Mouse (Mus musculus) intestine, embryonic 16.5 days (tissue): Measurements from ENCODE around the gene Ifrd2. TPM values are rescaled to one million over a fixed set of nuclear protein-coding genes. Genes with fewer than 3 reads are reported as not detected.
A peak's percentile ranks its signal among the peaks of the same experiment; 100 is the strongest.

Experiments
- ATAC-seq: fragments of 200-750 bp; cut with Nextera tagmentation; 2 replicates; pipeline ENCODE4 v1.8.0; 2017; ENCODE audit warnings: moderate TSS enrichment, moderate library complexity
- H3K27ac ChIP-seq: fragments of 300-500 bp; sonication (generic); 2 replicates; pipeline ENCODE4 v1.5.1; 2014; ENCODE audit warnings: mild to moderate bottlenecking, low read length
- H3K27me3 ChIP-seq: fragments of 300-500 bp; sonication (generic); replicated peaks from 2 replicates; pipeline ENCODE4 v1.6.1; 2014; ENCODE audit warnings: low read length, control low read depth, mixed read lengths; ENCODE audit not compliant: control insufficient read depth, insufficient read depth
- H3K36me3 ChIP-seq: fragments of 300-500 bp; sonication (generic); 2 replicates; pipeline ENCODE4 v1.6.1; 2014; ENCODE audit warnings: low read length, control low read depth; ENCODE audit not compliant: control insufficient read depth, insufficient read depth
- H3K4me1 ChIP-seq: fragments of 300-500 bp; sonication (generic); 2 replicates; pipeline ENCODE4 v1.6.1; 2014; ENCODE audit warnings: low read length, control low read depth, mixed read lengths; ENCODE audit not compliant: control insufficient read depth, insufficient read depth
- H3K4me2 ChIP-seq: fragments of 300-500 bp; sonication (generic); 2 replicates; pipeline ENCODE4 v1.6.1; 2014; ENCODE audit warnings: low read depth, low read length, control low read depth
- H3K4me3 ChIP-seq: fragments of 300-500 bp; sonication (generic); 2 replicates; pipeline ENCODE4 v1.5.1; 2014; ENCODE audit warnings: mild to moderate bottlenecking, low read length
- H3K9ac ChIP-seq: fragments of 300-500 bp; sonication (generic); 2 replicates; pipeline ENCODE4 v1.6.1; 2014; ENCODE audit warnings: low read depth, low read length
- H3K9me3 ChIP-seq: fragments of 300-500 bp; sonication (generic); 2 replicates; pipeline ENCODE4 v1.6.1; 2016; ENCODE audit warnings: low read length, control low read depth; ENCODE audit not compliant: control insufficient read depth
- WGBS: fragments of 180-500 bp; shearing (Covaris S2); extraction: QIAGEN DNeasy Blood & Tissue Kit; methylation state at CpG from one replicate; pipeline ENCODE4 v1.1.7; 2014; 5-methylcytosine and 5-hydroxymethylcytosine counted together
- polyA plus RNA-seq: library from polyadenylated mRNA; unstranded; fragments of >200 nt; fragmentation: Nextera tagmentation; extraction: Ambion mirVana; gene quantifications from 2 replicates; pipeline ENCODE4 v1.2.1, GENCODE M21; 2015

Gene Ifrd2
- polyA plus RNA-seq, 1 experiment from 2014 or later: 89.6 TPM

DNA sequence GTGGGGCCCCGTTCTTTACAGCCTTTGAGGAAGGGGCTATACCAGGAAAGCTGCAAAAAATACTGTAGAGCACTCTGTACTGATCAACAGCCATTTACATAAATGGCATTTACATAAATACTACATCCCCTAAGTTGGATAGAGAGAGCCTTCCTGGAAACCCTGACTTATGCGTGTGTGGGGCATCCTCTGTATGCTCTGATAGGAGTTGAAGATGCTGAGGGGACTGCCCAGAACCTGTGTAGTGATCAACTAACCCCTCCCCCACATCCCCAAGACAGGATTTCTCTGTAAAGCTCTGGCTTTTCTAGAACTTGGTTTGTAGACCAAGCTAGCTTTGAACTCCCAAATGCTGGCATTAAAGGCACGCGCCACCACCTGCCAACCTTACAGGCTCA is 22.0 kb downstream of the Ifrd2 start:
- 72% methylated on average over 4 of the region's 4 CpGs for WGBS

GRCm38 (mm10) chr9:107611456-107612190 is 24.2 kb downstream of the Ifrd2 start:
- H3K9ac ChIP-seq: peak overlapping the region; percentile 75
- peaks cover 45% of the 10 kb centered on the region for H3K4me1 ChIP-seq
- ATAC-seq: no peak
- peak overlapping the region; percentile 84; the same call in 1 of the 2 replicates for H3K4me2 ChIP-seq
- H3K4me3 ChIP-seq: peak overlapping the region; percentile 45
- no peaks in the 10 kb centered on the region for H3K27me3 ChIP-seq
- peak overlapping the region; percentile 93 for H3K27ac ChIP-seq
- no peaks in the 10 kb centered on the region for H3K9me3 ChIP-seq
- peaks cover 15% of the 10 kb centered on the region for H3K36me3 ChIP-seq
- WGBS: 69% methylated on average over 6 of the region's 6 CpGs

More for the DNA sequence above, 22.0 kb downstream of the Ifrd2 start:
- Histone ChIP-seq H3K4me1 (peaks cover 50% of the 10 kb centered on the region), H3K36me3 (no peaks in the 10 kb centered on the region; the same call in 1 of the 2 replicates), H3K27me3 (no peaks in the 10 kb centered on the region), H3K27ac (no peak overlapping the region; the same call in 1 of the 2 replicates), H3K4me3 (no peak overlapping the region), H3K4me2 (no peak overlapping the region), H3K9me3 (no peaks in the 10 kb centered on the region), H3K9ac (0 out of 2 replicates have a peak overlapping the region, but pooled peaks have one; percentile 2)
- ATAC-seq: no peak

GRCm38 (mm10) chr9:107612191-107612944 is 24.9 kb downstream of the Ifrd2 start:
- Histone ChIP-seq H3K36me3 (peaks cover 15% of the 10 kb centered on the region), H3K4me3 (peak overlapping the region; percentile 45), H3K27me3 (no peaks in the 10 kb centered on the region), H3K4me1 (peaks cover 38% of the 10 kb centered on the region), H3K27ac (peak overlapping the region; percentile 93), H3K9ac (peak overlapping the region; percentile 75), H3K9me3 (no peaks in the 10 kb centered on the region), H3K4me2 (peak overlapping the region; percentile 84)
- peak; percentile 92 for ATAC-seq
- WGBS: 4% methylated on average over 45 of the region's 48 CpGs

- Histone ChIP-seq H3K9ac (peak overlapping the region; percentile 75), H3K27ac (peak overlapping the region; percentile 93), H3K4me2 (peak overlapping the region; percentile 84), H3K36me3 (peaks cover 15% of the 10 kb centered on the region), H3K4me3 (peak overlapping the region; percentile 45), H3K9me3 (no peaks in the 10 kb centered on the region), H3K4me1 (peaks cover 34% of the 10 kb centered on the region), H3K27me3 (no peaks in the 10 kb centered on the region)
- WGBS: 7% methylated on average over 12 of the region's 12 CpGs
- ATAC-seq: peak; percentile 34
Measured at GRCm38 (mm10) chr9:107612945-107613569, 25.6 kb downstream of the Ifrd2 start.

DNA sequence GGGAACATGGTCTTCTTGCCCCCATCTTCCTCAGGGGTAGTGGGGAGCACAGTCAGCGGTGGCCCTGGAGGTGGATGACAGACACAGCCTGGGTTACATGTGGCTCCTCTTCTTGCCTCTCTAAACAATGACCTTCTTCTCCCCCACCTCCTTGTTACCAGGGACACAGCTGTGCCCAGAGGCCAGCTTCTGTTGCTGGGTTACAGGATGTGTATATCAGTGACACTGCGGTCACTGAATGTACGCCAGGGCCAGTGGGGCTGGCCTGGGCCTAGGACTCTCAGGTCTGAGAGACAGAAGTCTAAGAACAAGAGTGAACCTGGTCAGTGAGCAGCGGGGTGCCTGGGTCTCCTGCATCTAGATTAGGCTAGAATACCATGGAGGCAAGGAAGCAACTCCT is 27.6 kb downstream of the Ifrd2 start:
- Histone ChIP-seq H3K36me3 (peaks cover 18% of the 10 kb centered on the region), H3K4me2 (no peak overlapping the region), H3K4me3 (no peak overlapping the region), H3K9ac (no peak overlapping the region), H3K27me3 (no peaks in the 10 kb centered on the region), H3K9me3 (no peaks in the 10 kb centered on the region), H3K4me1 (peaks cover 39% of the 10 kb centered on the region), H3K27ac (no peak overlapping the region)
- 70% methylated on average over 4 of the region's 4 CpGs for WGBS
- ATAC-seq: no peak

GRCm38 (mm10) chr9:107617461-107617860 is 30.0 kb downstream of the Ifrd2 start:
- Histone ChIP-seq H3K27ac (no peak overlapping the region), H3K9ac (no peak overlapping the region), H3K9me3 (no peaks in the 10 kb centered on the region), H3K36me3 (peaks cover 28% of the 10 kb centered on the region), H3K4me1 (peaks cover 37% of the 10 kb centered on the region), H3K4me3 (no peak overlapping the region), H3K27me3 (no peaks in the 10 kb centered on the region), H3K4me2 (no peak overlapping the region)
- 85% methylated on average over 2 of the region's 2 CpGs for WGBS
- no peak for ATAC-seq

DNA sequence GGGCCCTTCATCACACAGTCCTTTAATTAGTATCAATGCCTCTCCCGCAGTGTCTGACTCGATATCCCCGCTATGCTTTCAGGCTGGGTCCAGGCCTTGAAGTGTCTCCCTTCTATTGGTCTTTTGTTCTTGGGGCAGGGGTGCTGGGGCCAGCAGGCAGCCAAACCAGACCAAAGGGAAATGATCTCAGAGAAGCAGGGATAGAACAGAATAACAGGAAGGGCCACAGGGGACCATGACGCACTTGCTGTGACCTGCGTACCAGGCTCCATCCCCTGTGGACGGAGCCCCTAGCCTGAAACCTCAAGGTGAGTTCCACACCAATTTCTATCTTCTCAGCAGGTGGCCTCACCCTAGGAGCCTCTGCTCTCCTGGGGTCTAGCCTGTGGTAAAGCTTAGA is 30.7 kb downstream of the Ifrd2 start:
- peaks cover 29% of the 10 kb centered on the region for H3K36me3 ChIP-seq
- H3K27me3 ChIP-seq: no peaks in the 10 kb centered on the region
- 92% methylated on average over 6 of the region's 6 CpGs for WGBS
- no peaks in the 10 kb centered on the region for H3K9me3 ChIP-seq
- H3K4me3 ChIP-seq: no peak overlapping the region
- H3K27ac ChIP-seq: peak overlapping the region; percentile 95
- no peak for ATAC-seq
- H3K4me1 ChIP-seq: peaks cover 35% of the 10 kb centered on the region
- peak overlapping the region; percentile 55 for H3K9ac ChIP-seq
- H3K4me2 ChIP-seq: no peak overlapping the region

DNA sequence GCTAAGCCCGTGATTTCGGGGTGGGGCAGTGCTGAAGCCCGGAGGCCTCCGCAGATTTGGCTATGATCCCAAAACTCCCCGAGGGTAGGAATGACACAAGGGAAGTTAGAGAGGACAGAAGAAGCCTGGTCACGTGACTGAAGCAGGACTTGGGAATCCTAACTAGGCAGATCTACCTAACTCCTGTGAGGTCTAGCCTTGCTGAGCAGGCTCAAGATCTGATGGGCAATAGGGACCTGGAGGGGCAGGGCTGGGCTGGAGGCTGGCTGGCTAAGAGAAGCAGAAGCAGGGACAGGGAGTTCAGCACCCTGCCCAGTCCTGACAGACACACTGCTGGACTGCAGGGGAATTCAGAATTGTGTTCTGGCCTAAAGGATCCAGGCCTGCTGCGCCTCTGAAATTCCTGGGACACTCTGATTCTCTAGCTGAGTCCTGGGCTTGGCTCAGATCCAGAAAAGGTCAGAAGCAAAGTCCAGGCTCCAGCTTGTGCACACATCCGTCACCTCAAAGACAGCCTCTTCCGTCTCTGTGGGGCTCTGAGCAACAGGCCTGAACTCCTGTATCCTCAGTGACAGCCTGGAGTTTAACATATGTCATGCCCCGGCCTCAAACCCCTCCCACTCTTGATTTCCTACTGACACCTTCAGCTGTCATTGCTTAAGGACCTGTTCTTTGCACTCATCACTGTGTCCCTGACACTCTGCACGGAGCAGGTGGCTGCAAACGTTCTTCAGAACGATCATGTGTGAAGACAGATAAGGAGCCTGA is 31.5 kb downstream of the Ifrd2 start:
- 0 out of 2 replicates have a peak overlapping the region, but pooled peaks have one; percentile 13 for H3K4me2 ChIP-seq
- WGBS: 24% methylated on average over 13 of the region's 13 CpGs

More for the DNA sequence above, 31.5 kb downstream of the Ifrd2 start:
- peak overlapping the region; percentile 55 for H3K9ac ChIP-seq
- peaks cover 29% of the 10 kb centered on the region for H3K36me3 ChIP-seq
- peaks cover 33% of the 10 kb centered on the region for H3K4me1 ChIP-seq
- no peaks in the 10 kb centered on the region for H3K27me3 ChIP-seq
- peak; percentile 92 for ATAC-seq
- peak overlapping the region; percentile 95 for H3K27ac ChIP-seq
- no peaks in the 10 kb centered on the region for H3K9me3 ChIP-seq
- H3K4me3 ChIP-seq: no peak overlapping the region
